Mouse (Mus musculus): ENCODE results near the gene Fam83d.

DNA sequence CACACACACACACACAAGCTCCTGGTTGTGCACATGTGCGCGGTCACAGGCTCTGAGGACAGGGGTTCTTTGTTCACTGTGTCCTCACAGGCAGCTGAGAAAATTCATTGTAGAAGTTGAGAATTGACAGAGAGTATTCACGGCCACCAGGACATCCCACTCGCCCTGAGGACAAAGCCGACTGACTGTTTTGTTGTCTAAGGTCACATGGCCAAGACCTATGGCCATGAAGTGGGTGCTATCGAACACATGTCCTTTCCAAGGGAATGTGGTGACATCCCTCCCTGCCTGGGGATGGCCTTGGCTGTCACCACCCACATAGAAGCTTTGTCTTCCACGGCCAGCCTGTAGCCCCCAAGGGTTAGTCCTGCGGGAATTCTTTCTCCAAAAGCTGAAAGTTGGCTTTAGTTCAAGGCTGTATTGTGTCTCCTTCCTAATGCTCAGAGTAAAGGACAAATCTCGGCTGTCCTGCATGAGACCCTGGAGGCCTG is 26.8 kb upstream of the Fam83d start:
- TF ChIP-seq POLR2A (IDR thresholded peaks at IDR 0.05; ENCODE audit: borderline replicate concordance, low read depth, low read length) (no peak), CTCF (IDR thresholded peaks at IDR 0.05; ENCODE audit: low read depth, low read length) (no peak)

Data from bone marrow macrophage, adult 2 months (primary cell).